Mouse (Mus musculus): ENCODE results near the gene Vmo1.

DNA sequence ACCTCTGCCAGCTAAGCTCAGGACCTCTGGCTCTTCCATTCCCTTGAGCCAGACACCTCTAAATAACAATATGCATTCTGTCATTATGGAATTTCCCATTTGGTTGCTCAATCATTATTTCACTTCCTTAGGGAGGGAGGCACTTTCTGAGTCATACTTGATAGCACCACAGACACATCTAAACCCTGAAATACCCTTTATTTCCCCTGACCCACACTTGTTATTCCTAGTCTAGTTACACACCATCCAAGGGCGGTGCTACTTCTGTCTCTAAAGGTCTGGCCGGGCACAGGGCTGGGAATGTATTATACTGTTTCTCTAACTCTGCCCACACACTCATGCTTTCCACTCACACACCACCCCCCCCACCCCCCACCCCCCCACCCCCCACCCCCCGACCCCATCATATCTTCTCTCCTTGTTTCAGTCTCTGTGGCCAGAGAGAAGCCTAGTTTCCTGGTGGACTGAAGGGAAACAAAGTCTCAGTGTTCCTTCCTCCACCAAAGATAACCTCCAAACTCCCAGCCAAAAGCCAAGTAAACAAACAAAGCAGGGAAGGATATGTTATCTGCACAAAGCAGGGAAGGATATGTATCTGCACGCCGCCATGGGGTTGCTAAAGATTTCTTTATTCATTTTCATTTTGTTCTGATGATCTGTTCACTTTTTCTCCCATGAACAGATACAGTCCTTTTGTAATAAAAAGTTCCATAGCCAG, 46.4 kb downstream of the Vmo1 start:
- no peak for TF ChIP-seq CTCF (IDR thresholded peaks at IDR 0.05; ENCODE audit: control insufficient read depth, insufficient read depth, insufficient replicate concordance, low read depth, low read length)
- TF ChIP-seq POLR2A (IDR thresholded peaks at IDR 0.05; ENCODE audit: control insufficient read depth, low read depth, low read length), result no peak

Measured in testis, adult 2 months (tissue).